9 mouse cellular contexts compared by ENCODE assay signal in genomic region chr5:138090271-138090670, GRCm38 (mm10). TPM values are rescaled to one million over a fixed set of nuclear protein-coding genes. Genes with fewer than 3 reads are reported as not detected.
DNase-seq lines count a peak whose midpoint lies in the region; ATAC-seq and TF ChIP-seq lines count a peak whose summit lies in the region.
"Had no signal": no experiment of that assay in that cellular context is flagged by ENCODE, and none has a peak within 500 bp of the region (broad histone marks: within the 10 kb centered on the region; RNA-seq: fewer than 3 reads in every experiment).

No protein-coding gene starts in this region.

- H3K4me2 ChIP-seq in forebrain, embryonic 14.5 days (ENCODE audit: low read length), result no peak overlapping the region
- no peak overlapping the region for H3K4me2 ChIP-seq in forebrain, embryonic 15.5 days (replicated peaks)
- H3K4me2 ChIP-seq in midbrain, embryonic 11.5 days, result no peak overlapping the region
- no peak overlapping the region for H3K4me2 ChIP-seq in midbrain, embryonic 15.5 days

- TF ChIP-seq CTCF in cortical plate, adult 2 months (IDR thresholded peaks at IDR 0.05; ENCODE audit: extremely low read depth, insufficient read depth, low read length), result 0 out of 2 replicates have a peak, but pooled peaks have one; percentile 13

- ATAC-seq in forebrain, embryonic 14.5 days, result no peak
- no peak for ATAC-seq in forebrain, embryonic 15.5 days (replicated peaks)
- no peak for ATAC-seq in midbrain, embryonic 11.5 days (ENCODE audit: low FRiP score)
- ATAC-seq in midbrain, embryonic 15.5 days (replicated peaks), result no peak

- H3K4me1 ChIP-seq in forebrain, embryonic 14.5 days (ENCODE audit: control insufficient read depth, insufficient read depth, low read length), result peaks cover 14% of the 10 kb centered on the region
- peaks cover 35% of the 10 kb centered on the region for H3K4me1 ChIP-seq in forebrain, embryonic 15.5 days
- no peaks in the 10 kb centered on the region for H3K4me1 ChIP-seq in midbrain, embryonic 11.5 days (ENCODE audit: control insufficient read depth, insufficient read depth, low read length)
- H3K4me1 ChIP-seq in midbrain, embryonic 15.5 days, result peaks cover 35% of the 10 kb centered on the region
- peaks cover 1% of the 10 kb centered on the region; the same call in 1 of the 2 replicates for H3K4me1 ChIP-seq in cortical plate, adult 2 months (ENCODE audit: control insufficient read depth, insufficient read depth, low read length)

- H3K36me3 ChIP-seq in forebrain, embryonic 14.5 days (ENCODE audit: control insufficient read depth, insufficient read depth, low read length), result peaks cover 46% of the 10 kb centered on the region
- peaks cover 34% of the 10 kb centered on the region for H3K36me3 ChIP-seq in forebrain, embryonic 15.5 days
- H3K36me3 ChIP-seq in midbrain, embryonic 11.5 days (ENCODE audit: control insufficient read depth, insufficient read depth, low read length), result peaks cover 12% of the 10 kb centered on the region; the same call in 1 of the 2 replicates
- peaks cover 27% of the 10 kb centered on the region; the same call in 1 of the 2 replicates for H3K36me3 ChIP-seq in midbrain, embryonic 15.5 days (replicated peaks)
- peaks cover 2% of the 10 kb centered on the region; the same call in 1 of the 2 replicates for H3K36me3 ChIP-seq in splenic B cell, adult 2 months (ENCODE audit: control insufficient read depth, insufficient read depth, low read length, poor library complexity, severe bottlenecking)

- 85% methylated on average over 3 of the region's 3 CpGs for WGBS in forebrain, embryonic 14.5 days
- 80% methylated on average over 3 of the region's 3 CpGs for WGBS in forebrain, embryonic 15.5 days
- WGBS in midbrain, embryonic 11.5 days, result 84% methylated on average over 3 of the region's 3 CpGs
- 70% methylated on average over 3 of the region's 3 CpGs for WGBS in midbrain, embryonic 15.5 days

- no peaks in the 10 kb centered on the region for H3K9me3 ChIP-seq in forebrain, embryonic 14.5 days (replicated peaks; ENCODE audit: control insufficient read depth, low read length)
- no peaks in the 10 kb centered on the region for H3K9me3 ChIP-seq in forebrain, embryonic 15.5 days
- no peaks in the 10 kb centered on the region for H3K9me3 ChIP-seq in midbrain, embryonic 11.5 days (ENCODE audit: control insufficient read depth, low read length)
- no peaks in the 10 kb centered on the region for H3K9me3 ChIP-seq in midbrain, embryonic 15.5 days
- H3K9me3 ChIP-seq: hindbrain, embryonic 10.5 days had no signal

- no peak overlapping the region for H3K9ac ChIP-seq in forebrain, embryonic 14.5 days (ENCODE audit: low read length)
- no peak overlapping the region for H3K9ac ChIP-seq in forebrain, embryonic 15.5 days (replicated peaks)
- no peak overlapping the region for H3K9ac ChIP-seq in midbrain, embryonic 11.5 days (ENCODE audit: low read length)
- no peak overlapping the region for H3K9ac ChIP-seq in midbrain, embryonic 15.5 days

- no peak overlapping the region for H3K27ac ChIP-seq in forebrain, embryonic 14.5 days (ENCODE audit: low read depth, low read length)
- no peak overlapping the region for H3K27ac ChIP-seq in forebrain, embryonic 15.5 days (replicated peaks)
- no peak overlapping the region for H3K27ac ChIP-seq in midbrain, embryonic 11.5 days (ENCODE audit: low read depth, low read length)
- no peak overlapping the region for H3K27ac ChIP-seq in midbrain, embryonic 15.5 days
- no peak overlapping the region for H3K27ac ChIP-seq in cortical plate, adult 2 months (ENCODE audit: insufficient read depth, low read length)
- H3K27ac ChIP-seq: hindbrain, embryonic 10.5 days had no signal

- DNase-seq in forebrain, embryonic 14.5 days (ENCODE audit: low spot score), result peak; percentile 15
- peak; percentile 74 for DNase-seq in midbrain, embryonic 11.5 days (ENCODE audit: low spot score, missing footprints)
- peak; percentile 42 for DNase-seq in splenic B cell, adult 2 months (ENCODE audit: low read depth, low spot score)
- no peak for DNase-seq in urinary bladder, postnatal 4 days (ENCODE audit: low spot score in 2 of 2)
- no peak for DNase-seq in MN1 (ENCODE audit: low spot score)

- no peaks in the 10 kb centered on the region for H3K27me3 ChIP-seq in forebrain, embryonic 14.5 days (replicated peaks; ENCODE audit: control insufficient read depth, insufficient read depth, low read length)
- H3K27me3 ChIP-seq in forebrain, embryonic 15.5 days, result no peaks in the 10 kb centered on the region
- H3K27me3 ChIP-seq in midbrain, embryonic 11.5 days (ENCODE audit: control insufficient read depth, insufficient read depth, low read length), result no peaks in the 10 kb centered on the region
- no peaks in the 10 kb centered on the region for H3K27me3 ChIP-seq in midbrain, embryonic 15.5 days (replicated peaks)
- H3K27me3 ChIP-seq in splenic B cell, adult 2 months (ENCODE audit: control insufficient read depth, insufficient read depth, low read length, poor library complexity, severe bottlenecking), result no peaks in the 10 kb centered on the region

- H3K4me3 ChIP-seq in forebrain, embryonic 14.5 days (ENCODE audit: low read depth, low read length), result no peak overlapping the region
- H3K4me3 ChIP-seq in forebrain, embryonic 15.5 days, result no peak overlapping the region
- H3K4me3 ChIP-seq in midbrain, embryonic 11.5 days (ENCODE audit: low read depth, low read length), result no peak overlapping the region
- H3K4me3 ChIP-seq in midbrain, embryonic 15.5 days, result no peak overlapping the region
- no peak overlapping the region for H3K4me3 ChIP-seq in cortical plate, adult 2 months (ENCODE audit: insufficient read depth, low read length)
- H3K4me3 ChIP-seq: hindbrain, embryonic 10.5 days had no signal

- no peak for TF ChIP-seq POLR2A in cortical plate, adult 2 months (IDR thresholded peaks at IDR 0.05; ENCODE audit: extremely low read depth, insufficient read depth, low read length)

RNA-seq across cellular contexts. Expression of gene Zkscan1, which starts 5.4 kb away (rescaled TPM):
- 32.6 and 36.6 TPM in 2 replicates for polyA plus RNA-seq in forebrain, embryonic 14.5 days (2014; fragmentation: Nextera tagmentation; extraction: Ambion mirVana)
- 27.8 and 28.0 TPM in 2 replicates for polyA plus RNA-seq in forebrain, embryonic 15.5 days (2015; fragmentation: Nextera tagmentation; extraction: Ambion mirVana)
- polyA plus RNA-seq in midbrain, embryonic 11.5 days (2014; fragmentation: Nextera tagmentation; extraction: Ambion mirVana), result 39.1 and 45.0 TPM in 2 replicates
- polyA plus RNA-seq in midbrain, embryonic 15.5 days (2015; fragmentation: Nextera tagmentation; extraction: Ambion mirVana), result 24.5 and 25.8 TPM in 2 replicates
- polyA plus RNA-seq in cortical plate, adult 2 months (2012; rRNA removed), result 14.3 and 14.9 TPM in 2 replicates

RNA-seq across cellular contexts. Expression of gene Zscan21, which starts 26.4 kb away (rescaled TPM):
- 137 and 147 TPM in 2 replicates for polyA plus RNA-seq in forebrain, embryonic 14.5 days (2014; fragmentation: Nextera tagmentation; extraction: Ambion mirVana)
- polyA plus RNA-seq in forebrain, embryonic 15.5 days (2015; fragmentation: Nextera tagmentation; extraction: Ambion mirVana), result 113 and 118 TPM in 2 replicates
- 113 and 122 TPM in 2 replicates for polyA plus RNA-seq in midbrain, embryonic 11.5 days (2014; fragmentation: Nextera tagmentation; extraction: Ambion mirVana)
- polyA plus RNA-seq in midbrain, embryonic 15.5 days (2015; fragmentation: Nextera tagmentation; extraction: Ambion mirVana), result 104 and 111 TPM in 2 replicates
- 16.5 and 18.2 TPM in 2 replicates for polyA plus RNA-seq in cortical plate, adult 2 months (2012; rRNA removed)

RNA-seq across cellular contexts. Expression of gene Smok3c, which starts 37.3 kb away (rescaled TPM):
- polyA plus RNA-seq in forebrain, embryonic 14.5 days (2014; fragmentation: Nextera tagmentation; extraction: Ambion mirVana), result not detected in 2 replicates
- not detected in 2 replicates for polyA plus RNA-seq in forebrain, embryonic 15.5 days (2015; fragmentation: Nextera tagmentation; extraction: Ambion mirVana)
- polyA plus RNA-seq in midbrain, embryonic 11.5 days (2014; fragmentation: Nextera tagmentation; extraction: Ambion mirVana), result not detected in 2 replicates
- polyA plus RNA-seq in midbrain, embryonic 15.5 days (2015; fragmentation: Nextera tagmentation; extraction: Ambion mirVana), result not detected in 2 replicates
- polyA plus RNA-seq in cortical plate, adult 2 months (2012; rRNA removed), result not detected in 2 replicates
- polyA plus RNA-seq: hindbrain, embryonic 10.5 days had no signal

Comparison
In these comparisons a context has a peak if more than half of its experiments do, and no peak if none do; other contexts are left out.
1. DNase-seq: peak in forebrain, embryonic 14.5 days (single experiment), midbrain, embryonic 11.5 days (single experiment) and splenic B cell, adult 2 months (single experiment); none in urinary bladder, postnatal 4 days (0 of 2) and MN1 (single experiment).